Mouse (Mus musculus) spleen, postnatal 4 days (tissue): Measurements from ENCODE around the gene Zfp825.
"Not testable (repeated sequence)": the region's sequence is repeated elsewhere in the genome, so short reads cannot be mapped to it uniquely, and the experiment has no call there.

Experiments
- DNase-seq, 2 experiments: peaks; one replicate each; pipeline ENCODE4 v3.0.0; 2022; ENCODE audit warnings: low spot score in 2 of 2

Zfp825 gene

GRCm38 (mm10) chr13:74493911-74494679, at the start of gene Zfp825:
Gene Zfp825 (minus strand): TSS chr13:74493992.
- DNase-seq: peak; percentile 70 to 75

GRCm38 (mm10) chr13:74535418-74535817, 41.6 kb upstream of the Zfp825 start:
- not testable (repeated sequence) for DNase-seq

DNA sequence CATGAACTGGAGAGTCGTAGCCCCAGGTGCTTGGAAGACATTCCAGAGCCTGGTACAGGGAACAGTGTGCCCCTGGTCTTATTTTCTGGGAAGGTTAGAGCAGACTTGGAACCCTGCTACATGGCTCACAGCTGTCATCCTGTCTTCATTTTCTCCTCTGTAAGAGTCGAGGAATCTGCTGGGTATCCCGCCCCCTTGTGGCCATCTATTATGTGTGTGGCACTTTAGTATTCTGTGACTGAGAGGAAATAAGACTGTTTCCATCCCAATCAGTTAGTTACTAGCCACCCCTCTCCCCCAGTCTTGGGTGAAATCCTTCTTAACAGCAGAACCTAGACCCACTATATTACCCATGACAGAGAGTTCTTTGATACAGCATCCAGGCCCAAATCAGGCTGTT, 41.1 kb upstream of the Zfp825 start:
- DNase-seq: peak; percentile 35 to 63

DNA sequence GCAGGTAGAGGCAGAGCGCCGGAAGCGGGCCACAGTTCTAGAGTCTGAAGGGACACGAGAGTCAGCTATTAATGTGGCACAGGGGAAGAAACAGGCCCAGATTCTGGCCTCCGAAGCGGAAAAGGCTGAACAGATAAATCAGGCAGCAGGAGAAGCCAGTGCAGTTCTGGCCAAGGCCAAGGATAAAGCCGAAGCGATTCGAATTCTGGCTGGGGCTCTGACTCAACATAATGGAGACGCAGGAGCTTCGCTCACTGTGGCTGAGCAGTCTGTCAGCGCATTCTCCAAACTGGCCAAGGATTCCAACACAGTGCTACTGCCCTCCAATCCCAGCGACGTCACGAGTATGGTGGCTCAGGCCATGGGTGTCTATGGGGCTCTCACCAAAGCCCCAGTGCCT, 40.3 kb upstream of the Zfp825 start:
- DNase-seq: no peak

GRCm38 (mm10) chr13:74531251-74531650, 37.5 kb upstream of the Zfp825 start:
- not testable (repeated sequence) for DNase-seq

GRCm38 (mm10) chr13:74529372-74529715, 35.6 kb upstream of the Zfp825 start:
- not testable (repeated sequence) for DNase-seq

GRCm38 (mm10) chr13:74528519-74529371, 35.0 kb upstream of the Zfp825 start:
- not testable (repeated sequence) for DNase-seq

DNA sequence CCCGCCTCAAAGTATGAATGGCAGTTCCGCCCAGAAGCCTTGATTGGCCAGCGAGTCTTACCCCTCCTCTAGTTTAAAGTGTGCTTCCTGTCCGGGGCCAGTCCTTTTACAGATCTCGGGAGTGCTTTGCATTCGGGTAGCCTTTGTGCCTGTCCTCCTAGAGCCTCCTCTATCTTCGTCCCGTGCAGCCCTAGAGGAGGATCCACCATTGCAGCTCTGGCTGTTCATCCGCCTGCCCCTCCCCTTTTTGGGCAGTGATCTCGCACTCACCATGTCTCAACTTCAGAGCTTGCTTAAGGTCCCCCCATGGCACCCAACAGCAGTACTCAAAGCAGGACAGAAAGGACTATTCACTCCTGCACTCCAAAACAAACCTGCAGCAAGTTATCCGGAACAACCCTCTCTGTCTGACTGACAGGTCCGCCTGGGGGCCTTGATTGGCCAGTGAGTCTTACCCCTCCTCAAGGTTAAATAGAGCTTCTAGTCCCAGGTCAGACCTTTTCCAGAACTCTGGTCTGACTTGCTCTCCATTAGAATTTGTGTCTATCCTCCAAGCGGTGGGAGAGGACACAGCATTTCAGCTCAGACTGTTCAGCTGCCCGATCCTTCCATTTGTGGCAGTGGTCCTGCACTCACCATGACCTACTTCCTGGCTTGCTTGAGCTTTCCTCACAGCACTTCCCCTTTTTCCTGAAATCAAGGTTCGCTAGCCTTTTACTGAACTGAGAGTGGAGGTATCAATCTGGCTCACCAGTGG, 28.9 kb upstream of the Zfp825 start:
- peak; percentile 67 to 79 for DNase-seq

GRCm38 (mm10) chr13:74522141-74522480, 28.3 kb upstream of the Zfp825 start:
- DNase-seq: not testable (repeated sequence)

DNA sequence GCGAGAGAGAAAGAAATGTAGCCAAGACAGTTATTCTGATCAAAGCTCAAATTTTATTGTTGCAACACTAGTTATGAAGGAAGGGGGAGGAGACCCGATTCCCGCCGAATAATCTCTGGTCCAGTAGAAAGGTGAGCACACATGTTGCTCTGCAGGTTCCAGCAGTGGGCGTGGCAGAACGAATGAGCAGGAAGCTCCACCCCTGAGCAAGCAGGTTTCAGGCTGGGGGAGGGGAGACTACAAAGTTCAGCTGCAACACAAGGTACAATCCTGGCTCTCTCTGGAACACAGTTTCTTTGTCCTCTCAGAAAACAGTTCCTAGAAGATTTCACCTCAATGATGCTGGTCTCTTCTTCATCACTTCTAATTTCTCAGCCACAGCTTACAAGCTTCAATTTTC, 14.2 kb upstream of the Zfp825 start:
- DNase-seq: not testable (repeated sequence)

DNA sequence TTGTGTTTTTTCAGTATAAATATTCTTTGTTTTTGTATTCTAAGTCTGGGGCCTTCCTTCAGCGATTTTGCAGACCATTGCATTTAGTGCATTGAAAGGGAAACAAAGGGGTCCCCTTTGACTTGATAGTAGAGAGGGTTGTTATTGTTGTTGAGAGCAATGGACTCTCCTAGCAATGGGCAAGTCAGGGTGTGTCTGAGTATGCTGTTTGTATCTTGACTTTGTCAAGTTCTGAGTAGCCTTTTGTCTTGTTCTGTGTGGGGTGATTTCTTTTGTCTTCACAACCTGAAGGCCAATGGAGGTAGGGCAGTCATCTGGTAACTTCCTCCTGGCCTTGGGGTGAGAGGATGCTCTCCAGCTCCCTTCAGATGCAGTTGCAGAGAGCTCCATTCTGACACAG, 9.1 kb upstream of the Zfp825 start:
- not testable (repeated sequence) for DNase-seq

GRCm38 (mm10) chr13:74499696-74500095, 5.9 kb upstream of the Zfp825 start:
- not testable (repeated sequence) for DNase-seq

DNA sequence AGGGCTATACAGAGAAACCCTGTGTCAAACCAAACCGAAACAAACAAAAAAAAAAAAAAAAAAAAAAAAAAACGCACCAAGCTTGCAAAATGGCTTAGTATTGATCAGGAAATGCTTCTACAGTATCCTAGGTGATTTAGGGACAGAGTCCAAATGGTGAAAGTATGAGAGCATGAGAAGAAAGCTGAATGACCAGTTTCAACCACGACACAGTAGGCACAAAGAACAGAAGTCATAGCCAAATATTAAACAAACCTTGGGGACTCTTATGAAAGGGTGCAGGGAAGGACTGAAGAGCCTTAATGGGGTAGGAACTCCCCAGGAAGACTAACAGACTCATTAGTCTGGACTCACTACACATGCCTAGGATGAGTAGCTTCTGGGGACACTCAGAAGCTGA, 9.5 kb downstream of the Zfp825 start:
- not testable (repeated sequence) for DNase-seq

DNA sequence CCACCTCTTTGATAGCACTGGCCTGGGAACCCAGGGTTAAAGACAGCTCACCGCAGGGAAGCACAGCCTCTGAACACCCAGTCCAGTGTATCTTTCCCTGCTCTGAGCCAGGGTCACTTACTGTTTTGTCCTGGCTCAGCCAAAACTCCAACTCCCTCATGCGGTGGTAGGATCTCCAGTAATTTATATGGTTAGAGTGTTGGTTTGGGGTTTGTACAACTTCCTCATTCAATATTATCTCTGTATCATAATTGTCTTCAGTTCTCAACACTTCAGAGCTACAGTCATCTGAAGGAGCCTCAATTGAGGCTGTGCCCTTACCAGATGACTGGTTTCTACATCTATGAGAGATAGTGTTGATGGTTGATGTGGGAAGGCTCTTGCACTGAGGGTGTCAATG, 22.3 kb downstream of the Zfp825 start:
- DNase-seq: not testable (repeated sequence)

GRCm38 (mm10) chr13:74462699-74463385, 30.9 kb downstream of the Zfp825 start:
- DNase-seq: peak; percentile 66 to 76

- DNase-seq: not testable (repeated sequence)
These were observed 31.5 kb downstream of the Zfp825 start for GRCm38 (mm10) chr13:74462318-74462698.

DNA sequence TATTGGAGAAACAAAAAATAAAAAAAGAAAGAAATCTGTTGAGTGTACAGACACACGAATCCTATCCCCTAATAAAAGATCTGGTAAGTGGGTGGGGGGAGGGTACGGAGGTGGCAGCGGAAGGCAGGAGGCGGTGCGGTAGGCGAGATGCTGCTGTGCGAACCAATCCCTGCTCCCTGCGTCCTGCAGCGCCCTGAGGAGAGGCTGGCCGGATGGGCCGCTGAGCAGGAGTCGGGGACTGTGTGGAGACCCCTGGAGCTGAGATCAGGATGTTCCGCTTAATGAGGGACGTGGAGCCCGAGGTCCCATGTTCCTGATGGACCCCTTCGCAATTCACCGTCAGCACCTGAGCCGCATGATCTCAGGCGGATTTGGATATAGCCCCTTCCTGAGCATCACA, 53.9 kb downstream of the Zfp825 start:
- no peak for DNase-seq
